Mouse (Mus musculus) adrenal gland, postnatal 36 days (tissue): ENCODE measurements around the gene Cd3d. TPM values are rescaled to one million over a fixed set of nuclear protein-coding genes. Genes with fewer than 3 reads are reported as not detected.
"Not testable (repeated sequence)": the region's sequence is repeated elsewhere in the genome, so short reads cannot be mapped to it uniquely, and the experiment has no call there.

Experiments
- DNase-seq, 2 experiments: peaks; one replicate each; pipeline ENCODE4 v3.0.0; 2021; ENCODE audit warnings: mixed read lengths in 1 of 2
- long read RNA-seq, 2 experiments: library from polyadenylated mRNA; stranded (forward); transcript quantifications; one replicate each; pipeline ENCODE4 v2.0.0; 2021; ENCODE audit warnings: borderline sequencing depth in 2 of 2
- total RNA-seq, 2 experiments: library from RNA; stranded (reverse); gene quantifications; 2 replicates each; pipeline ENCODE4 v1.2.3; 2021

Gene Cd3d
- 1 to 10 TPM in 1 of 2 experiments, not detected in 1; 1.5 TPM for total RNA-seq
- long read RNA-seq, experiment 1, partial matches to known transcripts, result 0 of 1 reads
- long read RNA-seq, experiment 1, other reads (novel, unspliced or antisense), result 0 of 1 reads
- long read RNA-seq, experiment 2, result 0 reads

DNA sequence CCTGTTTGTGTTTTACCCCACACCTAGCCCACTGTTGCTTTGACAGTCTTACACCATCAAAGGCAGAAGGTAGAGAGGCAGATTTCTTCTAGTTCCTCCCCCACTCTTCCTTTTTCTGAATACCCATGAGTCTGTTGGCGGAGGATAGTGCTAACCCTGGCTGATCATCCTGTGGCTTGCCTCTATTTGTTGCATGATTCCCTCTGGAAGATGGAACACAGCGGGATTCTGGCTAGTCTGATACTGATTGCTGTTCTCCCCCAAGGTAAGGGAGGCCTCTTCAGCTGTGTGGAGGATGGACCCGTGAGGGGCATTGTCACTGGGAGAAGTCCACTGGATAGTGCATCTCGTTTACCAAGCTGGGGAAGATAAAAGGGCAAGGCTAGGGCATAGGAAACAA lies at the start of gene Cd3d:
TSS of gene Cd3d (plus strand) at position 111 of the 400 bp plus-strand sequence.
- DNase-seq, result no peak

DNA sequence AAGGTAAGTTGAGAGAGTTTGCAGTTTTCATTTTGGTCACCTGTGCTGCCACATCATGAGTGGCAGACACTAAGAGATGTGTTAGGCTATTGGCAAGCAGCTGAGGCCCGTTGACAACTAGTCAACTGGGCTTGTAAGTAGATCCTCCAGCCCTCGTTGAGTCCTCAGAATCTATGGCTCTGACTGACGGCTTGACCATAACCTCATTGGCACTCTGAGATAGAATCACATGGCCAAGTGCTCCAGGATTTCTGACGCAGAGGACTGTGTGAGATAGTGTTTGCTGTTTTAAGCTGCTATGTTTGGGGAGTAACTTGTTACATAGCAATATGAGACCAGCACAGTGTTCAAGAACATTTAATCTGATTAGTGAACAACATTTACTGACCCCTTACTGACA lies 39.8 kb upstream of the Cd3d start:
- DNase-seq, result no peak

DNA sequence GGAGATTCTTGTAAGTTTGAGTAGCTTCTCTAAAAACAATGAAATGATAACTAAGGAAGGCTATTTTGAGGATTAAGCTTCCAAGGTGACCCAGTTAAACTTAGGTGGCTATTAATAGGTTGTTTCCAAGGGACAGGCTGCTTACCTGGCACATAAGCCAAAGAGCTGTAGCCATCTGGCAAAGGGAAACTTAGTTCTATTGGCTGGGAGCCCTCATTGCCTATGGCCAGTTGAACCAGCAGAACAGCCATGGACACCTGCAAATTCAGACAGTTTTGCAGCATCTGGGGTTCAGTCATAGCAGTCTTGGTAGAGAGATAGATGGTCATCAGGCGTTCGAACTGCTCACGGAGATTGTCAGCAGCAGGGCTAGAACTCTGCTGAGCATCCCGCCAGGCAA lies 39.2 kb upstream of the Cd3d start:
- DNase-seq, result no peak

DNA sequence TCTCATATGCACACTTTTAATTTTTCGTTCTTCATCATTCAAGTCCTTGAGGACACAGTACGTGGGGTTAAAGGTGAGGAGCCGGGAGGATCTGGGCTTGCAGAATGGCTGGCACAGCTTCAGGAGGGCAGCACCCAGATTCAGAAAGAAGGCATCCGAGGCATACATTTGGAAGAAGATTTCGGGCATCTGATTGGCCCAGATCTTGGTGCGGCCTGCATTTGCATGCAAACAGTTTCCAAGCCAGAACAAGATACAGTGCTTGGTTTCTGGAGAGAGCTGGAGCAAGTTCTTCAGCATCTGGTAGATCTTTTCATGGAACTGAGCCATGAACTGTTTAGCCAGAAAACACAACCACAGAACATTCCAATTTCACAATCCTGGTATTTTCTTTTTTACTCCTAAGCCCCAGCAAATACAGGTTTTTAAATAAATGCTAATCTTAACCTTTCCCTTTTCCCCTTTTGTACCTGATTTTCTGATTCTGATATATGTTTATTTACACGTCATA lies 35.3 kb upstream of the Cd3d start:
- no peak for DNase-seq

DNA sequence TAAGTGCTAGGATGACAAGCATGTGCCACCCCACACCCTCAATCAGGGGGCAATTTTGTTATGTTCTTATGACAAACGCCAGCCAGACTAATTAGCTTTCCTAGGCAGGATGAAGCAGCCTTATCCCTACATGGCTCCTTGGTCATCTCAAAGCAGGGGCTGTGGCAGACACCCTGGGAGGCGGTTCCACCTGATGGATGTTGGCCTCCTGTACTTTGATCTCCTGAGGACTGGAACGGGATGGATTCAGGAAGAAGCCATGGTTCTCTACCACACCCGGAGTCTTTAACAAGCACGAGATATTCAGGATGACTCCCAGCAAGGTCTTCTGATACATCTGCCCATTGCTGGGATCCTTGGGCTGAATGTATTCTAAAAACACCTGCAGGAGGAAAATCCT lies 33.8 kb upstream of the Cd3d start:
- no peak for DNase-seq

DNA sequence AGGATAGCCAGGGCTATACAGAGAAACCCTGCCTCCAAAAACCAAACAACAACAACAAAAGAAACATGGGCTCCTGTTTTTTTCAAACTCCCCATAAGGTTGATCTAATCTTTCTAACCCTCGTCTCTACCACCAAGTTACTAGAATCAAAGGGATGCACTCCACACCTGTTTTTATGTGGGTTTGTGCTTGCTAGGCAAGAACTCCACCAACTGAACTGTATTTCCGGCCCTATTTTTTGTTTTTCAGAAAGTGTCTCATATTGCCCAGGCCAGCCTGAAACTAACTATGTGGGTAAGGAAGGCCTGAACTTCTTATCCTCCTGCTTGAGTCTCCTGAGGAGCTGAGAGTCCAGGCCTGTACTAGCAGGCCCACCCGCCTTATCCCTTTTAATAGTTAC lies 27.2 kb upstream of the Cd3d start:
- no peak for DNase-seq

DNA sequence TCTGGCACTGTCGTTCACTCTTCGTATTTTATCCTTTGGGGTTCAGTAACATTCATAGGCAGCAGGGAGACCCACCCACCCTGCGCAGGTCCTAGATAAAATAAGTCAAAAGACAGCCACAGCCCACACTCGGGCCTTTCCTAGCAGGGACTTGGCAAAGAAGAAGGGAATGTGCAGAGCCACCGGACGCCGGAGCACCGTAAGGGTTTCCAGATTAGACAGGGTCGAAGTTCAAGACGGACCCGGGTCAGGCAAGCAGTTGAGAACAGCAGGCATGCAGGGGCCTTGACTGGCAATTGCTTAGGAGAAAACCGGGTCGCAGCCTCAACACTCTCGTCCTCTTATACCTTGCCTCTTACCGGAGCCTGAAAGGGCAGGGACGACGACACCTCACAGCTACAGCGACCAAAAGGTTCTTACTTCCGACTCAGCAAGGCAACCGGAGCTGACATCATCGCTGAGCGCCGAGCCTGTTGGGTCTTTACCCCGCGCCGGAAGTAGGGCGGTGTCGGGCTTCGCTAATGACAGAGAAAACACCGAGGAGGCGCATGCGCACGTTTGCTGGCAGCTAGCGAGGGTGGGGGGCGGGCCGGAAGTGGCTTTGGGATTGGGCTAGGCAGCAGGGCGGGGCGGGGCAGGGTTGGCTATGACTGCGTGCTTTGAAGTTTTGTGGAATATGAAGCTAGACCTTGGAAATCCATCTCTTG lies 16.3 kb upstream of the Cd3d start, which contains the start of gene Ube4a:
TSS of gene Ube4a (minus strand) at position 475 of the 707 bp plus-strand sequence.
- peak; percentile 99 for DNase-seq

DNA sequence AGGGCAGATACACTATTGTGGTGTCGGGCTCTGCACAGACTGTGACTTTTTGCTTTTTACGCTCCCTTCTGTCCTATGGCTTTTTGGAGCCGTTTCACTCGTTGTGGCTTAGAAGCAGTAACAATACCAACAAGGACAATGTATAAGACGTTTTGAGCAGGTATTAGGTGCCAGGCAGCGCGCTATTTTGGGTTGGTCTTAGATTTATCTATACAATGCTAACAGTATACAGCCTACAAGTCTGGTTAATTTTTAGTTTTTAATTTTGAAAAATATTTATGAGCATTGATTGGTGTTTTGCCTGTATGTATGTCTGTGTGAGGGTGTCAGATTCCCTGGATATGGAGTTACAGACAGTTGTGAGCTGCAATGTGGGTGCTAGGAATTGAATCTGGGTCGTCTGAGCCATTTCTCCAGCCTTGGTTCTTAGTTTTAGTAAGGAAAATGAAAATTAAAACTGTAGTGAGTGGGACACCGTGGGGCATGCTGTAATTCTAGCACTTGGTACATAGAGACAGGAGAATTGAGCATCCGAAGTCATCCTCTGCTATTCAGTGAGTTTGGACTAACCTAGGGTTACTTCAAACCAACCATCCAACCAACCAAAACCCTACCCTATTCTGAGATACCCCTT lies 15.6 kb upstream of the Cd3d start:
- DNase-seq, result no peak

DNA sequence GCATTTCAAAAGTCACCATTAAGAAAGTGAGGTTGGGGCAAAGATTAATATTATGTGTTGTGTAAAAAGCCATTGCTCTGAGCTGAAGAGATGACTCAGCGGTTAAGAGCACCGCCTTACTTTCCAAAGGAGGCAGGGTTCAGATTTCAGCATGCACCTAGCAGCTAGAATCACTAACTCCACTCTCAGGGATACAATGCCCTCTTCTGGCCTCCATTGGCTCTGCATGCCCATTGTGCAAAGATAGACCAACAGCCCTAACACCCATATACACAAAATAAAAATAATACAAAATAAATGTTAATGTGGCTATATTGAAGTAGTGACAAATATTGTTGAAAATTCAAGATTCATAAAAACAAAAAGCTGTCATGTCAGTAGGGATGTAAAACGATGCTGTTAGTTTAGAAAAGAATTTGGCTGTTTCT lies 14.8 kb upstream of the Cd3d start:
- DNase-seq, result peak; percentile 80 to 85

DNA sequence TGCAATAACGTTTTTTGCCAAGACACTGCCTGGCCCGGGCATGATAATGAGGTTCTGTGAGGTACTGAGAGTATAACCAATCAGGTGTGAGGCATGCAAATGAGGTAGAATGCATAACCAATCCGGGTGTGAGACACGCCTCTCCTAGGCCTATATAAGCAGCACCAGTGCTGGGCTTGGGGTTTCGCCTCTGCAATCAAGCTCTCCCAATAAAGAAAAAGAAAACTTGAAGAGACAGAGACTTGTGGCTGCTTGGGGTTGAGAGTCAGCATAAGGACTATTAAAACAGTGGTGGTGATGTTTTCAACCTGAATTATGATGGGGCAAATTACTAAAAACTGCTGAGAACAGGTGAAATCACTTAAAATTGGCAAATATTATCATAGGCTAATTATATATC lies 13.8 kb upstream of the Cd3d start:
- DNase-seq, result not testable (repeated sequence)

DNA sequence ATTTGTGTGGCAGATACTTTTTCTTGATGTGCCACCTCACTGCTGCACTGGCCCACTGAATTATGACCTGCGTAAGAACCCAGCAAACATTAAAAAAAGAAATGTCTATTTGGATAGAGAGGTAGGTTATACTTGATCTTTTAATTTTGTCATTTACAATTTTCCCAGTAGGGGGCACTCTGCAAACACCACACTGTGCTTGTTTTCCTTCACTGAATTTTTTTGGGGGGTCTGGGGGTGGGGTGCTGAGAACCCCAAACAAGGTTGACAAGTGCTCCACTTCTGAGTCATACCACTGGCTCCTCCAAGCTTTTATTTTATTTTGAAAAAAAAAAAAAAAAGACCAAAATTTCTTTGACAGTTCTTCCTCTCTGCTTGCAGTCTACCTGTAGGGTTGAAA lies 12.1 kb upstream of the Cd3d start:
- no peak for DNase-seq

DNA sequence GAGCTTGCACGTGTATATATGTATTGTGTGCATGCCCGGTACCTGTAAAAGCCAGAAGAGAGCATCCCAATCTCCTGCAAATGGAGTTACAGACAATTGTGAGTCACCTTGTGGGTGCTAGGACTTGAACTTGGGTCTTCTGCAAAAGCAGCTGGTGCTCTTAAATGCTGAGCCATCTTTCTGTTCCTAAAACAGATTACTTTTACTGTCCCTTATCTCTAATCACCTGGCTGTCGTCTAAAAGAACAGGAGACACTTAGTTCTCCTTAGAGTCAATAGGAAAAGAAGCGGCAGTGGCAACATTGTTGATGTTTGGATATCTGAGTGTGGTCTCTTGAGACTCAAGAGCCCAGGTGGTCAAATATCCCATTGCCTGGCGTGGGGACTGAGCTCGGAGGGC lies 3.8 kb upstream of the Cd3d start:
- DNase-seq, result no peak

DNA sequence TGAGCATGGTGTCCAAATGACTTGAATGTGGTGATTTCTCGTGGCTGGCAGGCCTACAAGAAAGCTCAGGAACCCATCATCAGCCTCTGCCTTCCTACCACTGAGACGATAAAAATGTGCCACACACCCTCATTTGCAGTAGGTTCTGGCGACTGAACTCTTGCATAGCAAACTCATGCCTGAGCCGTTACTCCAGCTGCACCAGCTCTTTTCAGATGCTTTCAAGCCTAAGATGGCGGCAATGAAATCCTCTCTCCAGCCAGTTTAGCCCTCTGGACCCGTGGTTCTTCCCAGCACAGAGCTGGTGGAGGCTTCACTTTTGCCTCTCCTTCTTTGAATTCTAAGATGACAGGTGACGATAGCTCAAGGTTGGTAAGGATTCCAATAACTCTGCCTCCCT lies 1.8 kb upstream of the Cd3d start:
- DNase-seq, result no peak

DNA sequence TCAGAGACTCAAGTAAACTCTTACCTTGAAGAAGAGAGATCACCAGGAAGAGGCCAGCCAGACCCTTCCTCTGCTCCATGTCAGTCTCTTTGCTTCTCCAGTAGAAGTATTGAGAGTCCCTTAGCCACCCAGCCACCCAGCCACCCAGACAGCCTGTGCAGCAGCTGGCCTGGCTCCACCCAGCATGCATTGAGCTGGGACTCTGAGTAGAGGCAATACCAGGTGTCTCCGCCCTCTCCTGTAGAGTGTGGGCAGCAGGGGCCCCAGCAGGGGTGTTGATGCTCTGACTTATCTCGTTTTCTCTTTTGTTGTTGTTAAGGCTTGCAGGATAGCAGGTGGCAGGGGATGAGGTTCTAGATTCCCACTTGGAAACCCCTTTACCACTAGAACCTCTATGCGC lies 1.3 kb upstream of the Cd3d start, which contains the start of gene Cd3g:
TSS of gene Cd3g (minus strand) at position 190 of the 400 bp plus-strand sequence.
- no peak for DNase-seq

DNA sequence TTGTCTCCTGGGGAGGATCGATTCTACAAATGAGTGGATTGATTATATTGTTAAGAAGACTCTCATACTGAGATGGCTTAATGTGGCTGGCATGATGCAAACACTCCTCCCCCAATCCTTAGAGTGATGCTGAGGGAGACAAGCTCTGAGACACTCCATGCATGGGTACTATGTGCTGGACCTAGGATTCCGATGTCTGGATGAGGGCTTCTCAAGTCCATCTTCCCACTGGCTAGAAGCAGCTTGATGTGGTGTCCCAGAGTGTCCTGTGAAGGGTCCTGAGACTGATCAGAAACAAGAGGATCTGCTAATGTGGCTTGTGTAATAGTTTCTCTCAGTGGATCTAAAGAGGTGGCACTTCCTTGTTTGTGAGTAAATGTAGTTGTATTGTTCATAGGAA lies 482 bp upstream of the Cd3d start:
- no peak for DNase-seq

DNA sequence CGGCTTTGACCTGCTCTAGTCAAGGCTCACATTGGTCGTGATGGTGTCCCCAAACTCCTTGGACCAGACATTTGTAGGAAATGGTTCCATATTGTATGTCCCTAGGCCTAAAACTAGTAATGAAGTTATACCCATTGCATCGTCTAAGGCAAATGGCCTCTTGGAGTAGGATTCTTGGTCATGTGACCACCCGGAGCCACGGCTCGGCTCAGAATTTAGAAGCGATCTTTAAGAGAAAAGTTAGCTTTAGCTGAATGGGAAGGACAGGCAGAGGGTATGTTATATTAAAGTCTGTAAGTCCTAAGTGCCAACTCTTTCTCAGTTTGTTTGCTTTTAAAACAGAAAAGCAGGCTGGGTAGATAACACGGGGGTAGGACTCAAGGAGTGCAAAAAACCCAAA lies 495 bp downstream of the Cd3d start:
- no peak for DNase-seq

DNA sequence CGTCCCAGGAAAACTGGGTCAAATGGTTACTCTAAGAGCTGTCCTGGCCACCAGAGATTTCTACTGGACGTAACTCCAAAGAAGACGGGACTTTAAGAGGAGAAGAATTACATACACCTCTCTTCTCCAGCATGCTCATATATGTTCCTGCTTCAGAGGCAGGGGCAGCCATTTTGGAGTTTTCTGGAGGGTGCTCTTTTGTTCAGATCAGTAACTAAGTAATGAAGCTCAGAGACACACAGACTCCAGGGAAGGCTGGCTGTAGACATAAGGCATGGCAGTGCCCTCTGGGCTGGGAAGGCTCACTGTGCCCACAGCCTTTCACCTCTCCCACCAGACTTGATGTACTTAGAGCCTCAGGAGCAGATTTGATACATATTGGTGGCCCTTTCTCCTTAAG lies 945 bp downstream of the Cd3d start:
- DNase-seq, result no peak

DNA sequence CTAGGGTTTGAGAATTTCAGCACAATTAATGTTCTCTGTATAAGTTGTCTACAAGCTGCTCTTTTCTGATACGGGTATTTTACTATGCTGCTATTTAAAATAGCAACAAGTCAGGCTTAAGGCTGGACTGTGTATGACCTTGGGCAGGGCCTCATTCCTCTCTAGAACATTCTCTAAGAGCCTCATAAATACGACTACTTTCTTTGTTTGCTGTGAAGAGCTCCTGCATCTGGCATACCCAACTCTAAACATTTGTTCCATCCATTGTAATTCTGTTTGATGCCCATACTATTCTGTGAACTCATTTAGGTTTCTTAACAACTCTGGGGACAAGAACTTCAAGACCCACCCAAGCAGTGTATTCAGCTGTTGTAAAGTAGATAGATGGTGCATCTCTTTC lies 1.4 kb downstream of the Cd3d start:
- DNase-seq, result no peak

DNA sequence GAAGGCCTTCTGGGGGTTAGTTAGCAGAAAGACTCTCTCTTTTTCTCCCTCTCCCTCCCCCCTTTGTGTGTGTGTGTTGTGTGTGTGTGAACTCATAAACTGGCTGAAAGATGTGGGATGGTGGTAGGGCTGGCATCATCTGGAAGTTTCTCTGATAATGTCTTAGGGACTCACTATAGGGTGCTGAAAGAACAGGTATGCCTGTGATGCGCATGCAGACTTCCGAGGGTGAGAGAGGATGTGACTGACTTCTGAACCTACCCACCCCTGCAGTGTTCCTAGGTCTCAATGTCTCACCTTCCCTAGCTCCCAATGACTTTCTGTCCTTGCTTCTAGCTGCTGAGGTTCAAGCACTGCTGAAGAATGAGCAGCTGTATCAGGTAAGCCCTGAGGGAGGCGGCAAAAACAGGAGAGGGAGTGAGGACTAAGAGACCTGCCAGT lies 4.2 kb downstream of the Cd3d start:
- DNase-seq, result no peak

DNA sequence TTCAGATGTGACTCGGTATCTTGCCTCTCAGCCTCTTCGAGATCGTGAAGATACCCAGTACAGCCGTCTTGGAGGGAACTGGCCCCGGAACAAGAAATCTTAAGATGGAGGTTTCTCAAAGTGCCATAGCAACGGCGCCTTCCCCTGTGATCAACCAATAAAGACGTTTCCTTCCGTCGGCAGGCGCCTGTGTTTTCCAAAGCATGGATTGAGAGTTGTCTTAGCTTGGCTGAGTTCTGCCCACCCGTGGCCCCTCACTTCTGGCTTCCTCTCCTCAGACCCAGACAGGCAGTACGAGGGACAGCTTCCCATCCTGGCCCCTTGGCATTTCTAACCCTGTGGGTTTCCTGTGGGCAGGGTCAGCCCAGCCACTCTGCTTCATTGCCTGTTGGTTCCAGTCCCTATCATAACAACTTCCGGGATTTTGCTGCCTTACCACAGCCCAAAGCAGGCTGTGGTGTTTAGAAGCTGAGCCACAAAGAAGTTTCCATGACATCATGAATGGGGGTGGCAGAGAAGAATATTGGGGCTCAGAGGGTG lies 4.7 kb downstream of the Cd3d start:
- peak in 1 of 2 experiments; percentile 15 for DNase-seq

DNA sequence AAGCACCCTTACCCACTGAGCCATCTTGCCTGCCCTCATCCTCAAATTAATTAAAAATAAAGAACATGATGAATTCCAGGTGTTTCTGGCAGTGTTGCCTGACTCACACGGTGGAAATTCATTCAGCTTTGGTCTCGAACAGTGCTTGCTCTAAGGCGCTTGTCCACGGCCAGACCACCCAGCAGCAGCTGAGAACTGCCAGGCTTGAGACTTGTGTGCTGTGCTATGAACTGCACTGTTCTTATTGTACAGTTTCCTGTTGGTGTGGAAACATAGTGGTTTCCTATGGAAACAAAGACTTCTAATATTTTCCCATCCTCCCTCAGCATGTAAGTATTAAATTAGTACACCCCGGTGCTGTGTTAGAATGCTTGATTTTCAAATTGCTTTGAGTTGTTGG lies 5.4 kb downstream of the Cd3d start:
- no peak for DNase-seq

DNA sequence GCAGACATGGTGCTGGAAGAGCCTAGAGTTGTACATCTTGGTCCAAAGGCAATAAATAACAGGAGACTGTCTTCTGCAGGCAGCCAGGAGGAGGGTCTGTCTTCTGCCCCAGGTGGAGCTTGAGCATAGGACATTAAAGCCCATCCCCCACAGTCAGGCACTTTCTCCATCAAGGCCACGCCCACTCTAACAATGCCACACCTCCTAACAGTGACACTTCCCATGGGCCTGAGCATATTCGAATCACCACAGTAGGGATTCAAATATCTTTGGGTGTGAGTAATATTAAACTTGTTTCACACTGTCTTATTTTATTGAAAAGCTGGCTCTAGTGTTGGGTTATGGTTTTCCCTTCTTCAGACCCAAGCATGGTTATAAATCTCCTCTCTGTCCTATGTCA lies 10.2 kb downstream of the Cd3d start:
- DNase-seq, result no peak

DNA sequence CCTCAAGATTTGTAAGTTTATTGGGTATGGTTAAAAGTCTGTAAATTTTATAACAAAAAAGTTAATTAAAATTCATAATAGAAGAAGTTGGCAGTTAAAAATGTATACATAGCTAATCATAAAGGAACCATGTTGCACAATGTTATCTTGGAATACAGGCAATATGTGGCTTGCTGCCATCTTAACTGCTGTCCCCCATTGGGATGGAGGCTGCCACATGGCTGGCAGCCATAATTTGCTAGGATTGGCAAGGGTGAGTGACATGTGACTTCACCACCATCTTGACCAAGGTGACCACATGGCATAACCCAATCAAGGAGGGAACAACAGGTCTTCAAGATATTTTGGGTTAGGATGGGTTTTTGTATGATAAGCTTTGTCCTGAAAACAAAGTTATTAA lies 10.7 kb downstream of the Cd3d start:
- DNase-seq, result no peak
